Mouse (Mus musculus) MEL (cell line): ENCODE data around the gene Wdr4. TPM values are rescaled to one million over a fixed set of nuclear protein-coding genes. Genes with fewer than 3 reads are reported as not detected.

Experiments used
- DNase-seq: peaks from one replicate; pipeline ENCODE4 v3.0.0; 2011; ENCODE audit warnings: low read depth, low spot score
- H3K27ac ChIP-seq: 2 replicates; pipeline ENCODE4 v1.5.1; 2012; ENCODE audit warnings: low read depth, mild to moderate bottlenecking, control low read depth, low read length, moderate library complexity; ENCODE audit not compliant: control insufficient read depth
- H3K27me3 ChIP-seq, 2 experiments: fragments of 150-350 bp in 1 of 2; sonication (generic) in 1 of 2; 2 replicates each; pipeline ENCODE4 v1.6.1; 2012; ENCODE audit warnings: low read length in 2 of 2, mild to moderate bottlenecking in 2 of 2, improper control_type of control experiment in 1 of 2, moderate library complexity in 1 of 2; ENCODE audit not compliant: insufficient read depth in 2 of 2, control insufficient read depth in 1 of 2
- H3K36me3 ChIP-seq, 2 experiments: 2 replicates each; pipeline ENCODE4 v1.6.1; 2012 to 2014; ENCODE audit warnings: low read length in 2 of 2, improper control_type of control experiment in 1 of 2, inconsistent platforms in 1 of 2, mild to moderate bottlenecking in 1 of 2; ENCODE audit not compliant: insufficient read depth in 2 of 2, control insufficient read depth in 1 of 2
- H3K4me1 ChIP-seq, 2 experiments: fragments of 150-350 bp in 1 of 2; sonication (generic) in 1 of 2; 2 replicates each; pipeline ENCODE4 v1.6.1; 2012; ENCODE audit warnings: low read length in 2 of 2, improper control_type of control experiment in 1 of 2, mild to moderate bottlenecking in 1 of 2; ENCODE audit not compliant: insufficient read depth in 2 of 2, control insufficient read depth in 1 of 2
- H3K4me3 ChIP-seq, 2 experiments: fragments of 150-350 bp in 1 of 2; sonication (generic) in 1 of 2; 2 replicates each; pipeline ENCODE4 v1.5.1; 2012; ENCODE audit warnings: low read depth in 2 of 2, low read length in 2 of 2, mild to moderate bottlenecking in 2 of 2, moderate library complexity in 2 of 2, control low read depth in 1 of 2, improper control_type of control experiment in 1 of 2; ENCODE audit not compliant: control insufficient read depth in 1 of 2, insufficient read depth in 1 of 2
- H3K79me2 ChIP-seq: 2 replicates; pipeline ENCODE4 v1.6.1; 2012; ENCODE audit warnings: mild to moderate bottlenecking, low read length, moderate library complexity; ENCODE audit not compliant: control insufficient read depth, poor library complexity, insufficient read depth
- H3K9ac ChIP-seq: 2 replicates; pipeline ENCODE4 v1.6.1; 2012; ENCODE audit warnings: low read depth, mild to moderate bottlenecking, control low read depth, low read length, moderate library complexity; ENCODE audit not compliant: control insufficient read depth, poor library complexity, severe bottlenecking
- H3K9me3 ChIP-seq: fragments of 150-350 bp; sonication (generic); replicated peaks from 2 replicates; pipeline ENCODE4 v1.6.1; 2012; ENCODE audit warnings: mild to moderate bottlenecking, low read length, improper control_type of control experiment, moderate library complexity; ENCODE audit not compliant: insufficient read depth
- BHLHE40 ChIP-seq: IDR thresholded peaks from 2 replicates; pipeline ENCODE4 v1.6.1; 2012; ENCODE audit warnings: low read depth, mild to moderate bottlenecking, inconsistent platforms, low read length, improper control_type of control experiment, borderline replicate concordance
- CHD2 ChIP-seq: IDR thresholded peaks from 2 replicates; pipeline ENCODE4 v1.6.1; 2011; ENCODE audit warnings: low read length, improper control_type of control experiment
- CTCF ChIP-seq, 3 experiments: IDR thresholded peaks in 2 of 3; conservative IDR thresholded peaks in 1 of 3; 2 replicates each; pipeline ENCODE4 v1.5.1; 2011 to 2012; ENCODE audit warnings: low read length in 3 of 3, low read depth in 2 of 3, mild to moderate bottlenecking in 2 of 3, improper control_type of control experiment in 1 of 3, inconsistent platforms in 1 of 3, mixed read lengths in 1 of 3, moderate library complexity in 1 of 3; ENCODE audit not compliant: control insufficient read depth in 1 of 3, insufficient read depth in 1 of 3, poor library complexity in 1 of 3, severe bottlenecking in 1 of 3
- E2F4 ChIP-seq: IDR thresholded peaks from 2 replicates; pipeline ENCODE4 v1.6.1; 2011; ENCODE audit warnings: low read depth, low read length, improper control_type of control experiment, borderline replicate concordance
- ELF1 ChIP-seq: IDR thresholded peaks from 2 replicates; pipeline ENCODE4 v1.6.1; 2014; ENCODE audit warnings: low read depth, mild to moderate bottlenecking, inconsistent platforms, low read length, improper control_type of control experiment, moderate library complexity
- ETS1 ChIP-seq: IDR thresholded peaks from 2 replicates; pipeline ENCODE4 v1.6.1; 2012; ENCODE audit warnings: low read depth, mild to moderate bottlenecking, inconsistent platforms, low read length, improper control_type of control experiment, moderate library complexity
- GATA1 ChIP-seq: IDR thresholded peaks from 2 replicates; pipeline ENCODE4 v1.6.1; 2011; ENCODE audit warnings: low read depth, low read length, improper control_type of control experiment
- HCFC1 ChIP-seq: IDR thresholded peaks from 2 replicates; pipeline ENCODE4 v1.6.1; 2012; ENCODE audit warnings: low read depth, mild to moderate bottlenecking, inconsistent platforms, low read length, improper control_type of control experiment, moderate library complexity
- JUND ChIP-seq: IDR thresholded peaks from 2 replicates; pipeline ENCODE4 v1.6.1; 2011; ENCODE audit warnings: low read depth, mild to moderate bottlenecking, improper control_type of control experiment, low read length
- KAT2A ChIP-seq: conservative IDR thresholded peaks from 2 replicates; pipeline ENCODE4 v1.6.1; 2012; ENCODE audit warnings: low read depth, low read length, improper control_type of control experiment, inconsistent platforms
- MAFK ChIP-seq: IDR thresholded peaks from 2 replicates; pipeline ENCODE4 v1.6.1; 2011; ENCODE audit warnings: low read depth, mild to moderate bottlenecking, low read length, improper control_type of control experiment, borderline replicate concordance
- MAX ChIP-seq: IDR thresholded peaks from 2 replicates; pipeline ENCODE4 v1.6.1; 2011; ENCODE audit warnings: low read length, improper control_type of control experiment
- MXI1 ChIP-seq: IDR thresholded peaks from 2 replicates; pipeline ENCODE4 v1.6.1; 2011; ENCODE audit warnings: mild to moderate bottlenecking, low read depth, low read length, improper control_type of control experiment
- MYB ChIP-seq: IDR thresholded peaks from 2 replicates; pipeline ENCODE4 v1.6.1; 2011; ENCODE audit warnings: mild to moderate bottlenecking, low read depth, low read length, improper control_type of control experiment
- MYC ChIP-seq: IDR thresholded peaks from 2 replicates; pipeline ENCODE4 v1.6.1; 2011; ENCODE audit warnings: low read depth, mild to moderate bottlenecking, low read length, improper control_type of control experiment, moderate library complexity
- POLR2AphosphoS5 ChIP-seq: IDR thresholded peaks from 2 replicates; pipeline ENCODE4 v1.6.1; 2012; ENCODE audit warnings: low read depth, borderline replicate concordance, mild to moderate bottlenecking, inconsistent platforms, low read length, moderate library complexity, mixed read lengths
- TBP ChIP-seq: IDR thresholded peaks from 2 replicates; pipeline ENCODE4 v1.8.0; 2011; ENCODE audit warnings: low read depth, low read length, improper control_type of control experiment
- UBTF ChIP-seq: IDR thresholded peaks from 2 replicates; pipeline ENCODE4 v1.6.1; 2012; ENCODE audit warnings: low read depth, mild to moderate bottlenecking, inconsistent platforms, low read length, improper control_type of control experiment, moderate library complexity, borderline replicate concordance; ENCODE audit not compliant: insufficient read depth
- USF2 ChIP-seq, 2 experiments: IDR thresholded peaks; 2 replicates each; pipeline ENCODE4 v1.6.1; 2011 to 2012; ENCODE audit warnings: improper control_type of control experiment in 2 of 2, low read length in 2 of 2, borderline replicate concordance in 1 of 2, inconsistent platforms in 1 of 2, low read depth in 1 of 2, mild to moderate bottlenecking in 1 of 2; ENCODE audit not compliant: insufficient read depth in 1 of 2
- ZKSCAN1 ChIP-seq: IDR thresholded peaks from 2 replicates; pipeline ENCODE4 v1.6.1; 2012; ENCODE audit warnings: low read depth, mild to moderate bottlenecking, inconsistent platforms, low read length, improper control_type of control experiment, moderate library complexity
- ZMIZ1 ChIP-seq: IDR thresholded peaks from 2 replicates; pipeline ENCODE4 v1.6.1; 2012; ENCODE audit warnings: low read depth, mild to moderate bottlenecking, inconsistent platforms, low read length, improper control_type of control experiment, moderate library complexity
- ZNF384 ChIP-seq: IDR thresholded peaks from 2 replicates; pipeline ENCODE4 v1.6.1; 2012; ENCODE audit warnings: low read depth, mild to moderate bottlenecking, inconsistent platforms, low read length, improper control_type of control experiment
- polyA plus RNA-seq, 2 experiments: library from polyadenylated mRNA; stranded (reverse) in 1 of 2; unstranded in 1 of 2; fragments of >175 nt in 1 of 2; fragments of >200 nt in 1 of 2; gene quantifications; 2 replicates each; pipeline versions ENCODE4 v1.2.1 to v1.2.4; 2012; ENCODE audit warnings: low replicate concordance in 2 of 2, low read depth in 1 of 2; ENCODE audit not compliant: insufficient read length in 2 of 2, insufficient read depth in 1 of 2, missing spikeins in 1 of 2
- total RNA-seq: library from RNA; depleted of rRNA; stranded (reverse); fragments of 300-350 nt; gene quantifications from 2 replicates; pipeline ENCODE4 v1.2.3, GENCODE M21; 2012

The Wdr4 gene
- total and polyA plus RNA-seq, 3 experiments = 109 to 118 TPM; not detected in 1

GRCm38 (mm10) chr17:31546444-31547196, 26.8 kb upstream of the Wdr4 start:
- H3K4me3 ChIP-seq = no peak overlapping the region
- H3K27me3 ChIP-seq = no peaks in the 10 kb centered on the region; a peak in 1 of 4 replicates
- no peaks in the 10 kb centered on the region; the same call in 1 of the 2 replicates for H3K79me2 ChIP-seq
- no peak overlapping the region for H3K9ac ChIP-seq
- no peak for TF ChIP-seq CHD2
- TF ChIP-seq E2F4 = no peak
- TF ChIP-seq KAT2A = no peak
- no peak for TF ChIP-seq ETS1
- TF ChIP-seq POLR2AphosphoS5 = no peak
- TF ChIP-seq MAX = no peak
- no peak overlapping the region for H3K27ac ChIP-seq
- DNase-seq = no peak
- no peaks in the 10 kb centered on the region for H3K36me3 ChIP-seq
- no peaks in the 10 kb centered on the region for H3K4me1 ChIP-seq
- H3K9me3 ChIP-seq = no peaks in the 10 kb centered on the region

GRCm38 (mm10) chr17:31543574-31543973, 23.8 kb upstream of the Wdr4 start:
- Histone ChIP-seq H3K4me3 (no peak overlapping the region), H3K36me3 (no peaks in the 10 kb centered on the region), H3K9me3 (no peaks in the 10 kb centered on the region), H3K27ac (no peak overlapping the region), H3K79me2 (no peaks in the 10 kb centered on the region), H3K9ac (no peak overlapping the region), H3K27me3 (0 out of 4 replicates have a peak, but pooled peaks cover 0 to 1% of the 10 kb centered on the region in 2 experiments), H3K4me1 (no peaks in the 10 kb centered on the region)
- TF ChIP-seq MYC = no peak
- TF ChIP-seq UBTF = no peak
- no peak for TF ChIP-seq GATA1
- TF ChIP-seq CTCF (IDR thresholded peaks at IDR 0.05 in 2 of 3, conservative IDR thresholded peaks at IDR 0.05 in 1 of 3; ENCODE audit: control insufficient read depth in 1 of 3, insufficient read depth in 1 of 3, low read depth in 2 of 3, low read length in 3 of 3, poor library complexity in 1 of 3, severe bottlenecking in 1 of 3) = no peak
- no peak for TF ChIP-seq ZKSCAN1
- TF ChIP-seq MXI1 = no peak
- TF ChIP-seq KAT2A = no peak
- TF ChIP-seq ELF1 = no peak
- TF ChIP-seq USF2 (IDR thresholded peaks at IDR 0.05; ENCODE audit: borderline replicate concordance in 1 of 2, insufficient read depth in 1 of 2, low read depth in 1 of 2, low read length in 2 of 2) = no peak
- TF ChIP-seq MAFK = no peak
- no peak for TF ChIP-seq TBP
- no peak for TF ChIP-seq ZMIZ1
- no peak for TF ChIP-seq HCFC1
- no peak for TF ChIP-seq BHLHE40
- TF ChIP-seq ETS1 = no peak
- no peak for TF ChIP-seq MYB
- TF ChIP-seq ZNF384 = no peak
- TF ChIP-seq JUND = no peak
- no peak for DNase-seq
